Mouse (Mus musculus): ENCODE data around the gene Gm20671. TPM values are rescaled to one million over a fixed set of nuclear protein-coding genes. Genes with fewer than 3 reads are reported as not detected.
"Not testable (repeated sequence)": the region's sequence is repeated elsewhere in the genome, so short reads cannot be mapped to it uniquely, and the experiment has no call there.

Gene Gm20671
- polyA plus RNA-seq (2016; fragmentation: Nextera tagmentation; extraction: Ambion mirVana), result not detected in 2 replicates

GRCm38 (mm10) chr5:32827009-32827408 is at the start of gene Gm20671:
Gm20671 (minus strand) TSS chr5:32827109.
- DNase-seq (ENCODE audit: extremely low spot score, low spot score), result no peak
- H3K4me3 ChIP-seq, result no peak within 1 kb of the TSS
- no peaks in the 10 kb centered on the region for H3K27me3 ChIP-seq (ENCODE audit: poor library complexity, severe bottlenecking)
- no peaks in the 10 kb centered on the region for H3K4me1 ChIP-seq
- H3K9me3 ChIP-seq, result no peaks in the 10 kb centered on the region
- 93% methylated on average over 7 of the region's 7 CpGs for WGBS
- peaks cover 87% of the 10 kb centered on the region for H3K36me3 ChIP-seq (replicated peaks)
- no peak within 1 kb of the TSS for H3K27ac ChIP-seq

GRCm38 (mm10) chr5:32872346-32872745 is 45.4 kb upstream of the Gm20671 start:
- H3K9me3 ChIP-seq, result no peaks in the 10 kb centered on the region
- no peak overlapping the region for H3K4me3 ChIP-seq
- H3K4me1 ChIP-seq, result no peaks in the 10 kb centered on the region
- no peak overlapping the region for H3K27ac ChIP-seq
- no peaks in the 10 kb centered on the region for H3K27me3 ChIP-seq (ENCODE audit: poor library complexity, severe bottlenecking)
- WGBS, result 93% methylated on average over 5 of the region's 5 CpGs
- DNase-seq (ENCODE audit: extremely low spot score, low spot score), result no peak
- peaks cover 91% of the 10 kb centered on the region for H3K36me3 ChIP-seq (replicated peaks)

GRCm38 (mm10) chr5:32869389-32870024 is 42.6 kb upstream of the Gm20671 start:
- H3K27ac ChIP-seq, result no peak overlapping the region
- no peak for DNase-seq (ENCODE audit: extremely low spot score, low spot score)
- WGBS, result 91% methylated on average over 5 of the region's 5 CpGs
- no peaks in the 10 kb centered on the region for H3K27me3 ChIP-seq (ENCODE audit: poor library complexity, severe bottlenecking)
- H3K36me3 ChIP-seq (replicated peaks), result peaks cover 72% of the 10 kb centered on the region
- H3K4me3 ChIP-seq, result no peak overlapping the region
- H3K9me3 ChIP-seq, result no peaks in the 10 kb centered on the region
- H3K4me1 ChIP-seq, result peaks cover 4% of the 10 kb centered on the region

- WGBS, result under 1% methylated on average over 64 of the region's 64 CpGs
These were observed 36.6 kb upstream of the Gm20671 start, which contains the start of gene Depdc5 for GRCm38 (mm10) chr5:32863253-32864228. Depdc5 (plus strand) TSS chr5:32863701.

GRCm38 (mm10) chr5:32862469-32863132 is 35.7 kb upstream of the Gm20671 start:
- peaks cover 11% of the 10 kb centered on the region for H3K36me3 ChIP-seq (replicated peaks)
- no peaks in the 10 kb centered on the region for H3K9me3 ChIP-seq
- peak overlapping the region; percentile 90 for H3K27ac ChIP-seq
- no peak for DNase-seq (ENCODE audit: extremely low spot score, low spot score)
- peaks cover 18% of the 10 kb centered on the region for H3K4me1 ChIP-seq
- H3K4me3 ChIP-seq, result peak overlapping the region; percentile 81
- H3K27me3 ChIP-seq (ENCODE audit: poor library complexity, severe bottlenecking), result no peaks in the 10 kb centered on the region
- WGBS, result 86% methylated on average over 6 of the region's 6 CpGs

More at GRCm38 (mm10) chr5:32863253-32864228, 36.6 kb upstream of the Gm20671 start, which contains the start of gene Depdc5:
- DNase-seq (ENCODE audit: extremely low spot score, low spot score), result peak; percentile 92
- peaks cover 15% of the 10 kb centered on the region for H3K4me1 ChIP-seq
- H3K9me3 ChIP-seq, result no peaks in the 10 kb centered on the region
- H3K4me3 ChIP-seq, result peak within 1 kb of the TSS; percentile 81
- H3K27me3 ChIP-seq (ENCODE audit: poor library complexity, severe bottlenecking), result no peaks in the 10 kb centered on the region
- peak within 1 kb of the TSS; percentile 90 for H3K27ac ChIP-seq
- peaks cover 21% of the 10 kb centered on the region for H3K36me3 ChIP-seq (replicated peaks)

GRCm38 (mm10) chr5:32861082-32861481 is 34.2 kb upstream of the Gm20671 start:
- 88% methylated on average over 1 of the region's 1 CpGs for WGBS
- Histone ChIP-seq H3K9me3 (no peaks in the 10 kb centered on the region), H3K4me1 (peaks cover 22% of the 10 kb centered on the region), H3K27me3 (ENCODE audit: poor library complexity, severe bottlenecking) (no peaks in the 10 kb centered on the region), H3K4me3 (no peak overlapping the region), H3K27ac (no peak overlapping the region), H3K36me3 (replicated peaks) (peaks cover 2% of the 10 kb centered on the region)
- no peak for DNase-seq (ENCODE audit: extremely low spot score, low spot score)

- H3K4me1 ChIP-seq, result peaks cover 24% of the 10 kb centered on the region
- peak; percentile 35 for DNase-seq (ENCODE audit: extremely low spot score, low spot score)
- H3K36me3 ChIP-seq (replicated peaks), result no peaks in the 10 kb centered on the region
- peak overlapping the region; percentile 56 for H3K4me3 ChIP-seq
- WGBS, result 6% methylated on average over 6 of the region's 6 CpGs
- H3K27me3 ChIP-seq (ENCODE audit: poor library complexity, severe bottlenecking), result no peaks in the 10 kb centered on the region
- peak overlapping the region; percentile 88 for H3K27ac ChIP-seq
- no peaks in the 10 kb centered on the region for H3K9me3 ChIP-seq
These were observed 30.9 kb upstream of the Gm20671 start for GRCm38 (mm10) chr5:32857781-32858220.

GRCm38 (mm10) chr5:32855274-32855673 is 28.4 kb upstream of the Gm20671 start:
- peaks cover 19% of the 10 kb centered on the region for H3K36me3 ChIP-seq (replicated peaks)
- H3K4me3 ChIP-seq; H3K27me3 ChIP-seq (ENCODE audit: poor library complexity, severe bottlenecking); DNase-seq (ENCODE audit: extremely low spot score, low spot score); H3K27ac ChIP-seq; H3K9me3 ChIP-seq: not testable (repeated sequence)
- H3K4me1 ChIP-seq, result peaks cover 42% of the 10 kb centered on the region
- WGBS, result 92% methylated on average over 3 of the region's 3 CpGs

GRCm38 (mm10) chr5:32854818-32855217 is 27.9 kb upstream of the Gm20671 start:
- peak overlapping the region; percentile 95 for H3K27ac ChIP-seq
- H3K4me1 ChIP-seq, result peaks cover 42% of the 10 kb centered on the region
- H3K9me3 ChIP-seq, result 0 out of 2 replicates have a peak, but pooled peaks cover 2% of the 10 kb centered on the region
- WGBS, result 90% methylated on average over 4 of the region's 4 CpGs
- H3K36me3 ChIP-seq (replicated peaks), result peaks cover 23% of the 10 kb centered on the region
- DNase-seq (ENCODE audit: extremely low spot score, low spot score), result no peak
- peak overlapping the region; percentile 95; the same call in 1 of the 2 replicates for H3K4me3 ChIP-seq
- no peaks in the 10 kb centered on the region for H3K27me3 ChIP-seq (ENCODE audit: poor library complexity, severe bottlenecking)

GRCm38 (mm10) chr5:32853731-32854507 is 27.0 kb upstream of the Gm20671 start, which contains the start of gene Prr14l:
Prr14l (minus strand) TSS chr5:32854256.
- Histone ChIP-seq H3K27me3 (ENCODE audit: poor library complexity, severe bottlenecking) (no peaks in the 10 kb centered on the region), H3K4me3 (peak within 1 kb of the TSS; percentile 95), H3K4me1 (peaks cover 42% of the 10 kb centered on the region), H3K9me3 (0 out of 2 replicates have a peak, but pooled peaks cover 2% of the 10 kb centered on the region), H3K36me3 (replicated peaks) (peaks cover 28% of the 10 kb centered on the region), H3K27ac (peak within 1 kb of the TSS; percentile 95)
- under 1% methylated on average over 51 of the region's 51 CpGs for WGBS
- peak; percentile 98 for DNase-seq (ENCODE audit: extremely low spot score, low spot score)

GRCm38 (mm10) chr5:32852026-32852425 is 25.1 kb upstream of the Gm20671 start:
- 80% methylated on average over 6 of the region's 6 CpGs for WGBS
- peaks cover 47% of the 10 kb centered on the region for H3K36me3 ChIP-seq (replicated peaks)
- peaks cover 35% of the 10 kb centered on the region for H3K4me1 ChIP-seq
- no peaks in the 10 kb centered on the region for H3K27me3 ChIP-seq (ENCODE audit: poor library complexity, severe bottlenecking)
- DNase-seq (ENCODE audit: extremely low spot score, low spot score), result no peak
- 0 out of 2 replicates have a peak, but pooled peaks cover 2% of the 10 kb centered on the region for H3K9me3 ChIP-seq
- H3K4me3 ChIP-seq, result peak overlapping the region; percentile 20; the same call in 1 of the 2 replicates
- H3K27ac ChIP-seq, result no peak overlapping the region

Measured in forebrain, embryonic 10.5 days (tissue).